Mouse (Mus musculus) heart, adult 8-10 months (tissue): Measurements from ENCODE around the gene Olfr98. TPM values are rescaled to one million over a fixed set of nuclear protein-coding genes. Genes with fewer than 3 reads are reported as not detected.

ENCODE experiments used
- total RNA-seq, 4 experiments: library from RNA; stranded (reverse); gene quantifications; 2 replicates each; pipeline ENCODE4 v1.2.4; 2022

Olfr98 gene
- total RNA-seq, 4 experiments from 2014 or later = not detected

Other genes starting within 250 kb of the Olfr98 start
- gene Mog, start 240.4 kb downstream of the Olfr98 start, total RNA-seq = not detected
- 1 to 10 TPM; 7.2 to 9.2 (median 7.4) TPM for gene Gabbr1, start 217.8 kb downstream of the Olfr98 start, total RNA-seq
- gene Olfr90, start 175.2 kb downstream of the Olfr98 start, total RNA-seq = not detected
- not detected for gene Olfr91, start 165.5 kb downstream of the Olfr98 start, total RNA-seq
- not detected for gene Olfr92, start 143.7 kb downstream of the Olfr98 start, total RNA-seq
- not detected for gene Olfr93, start 102.3 kb downstream of the Olfr98 start, total RNA-seq
- gene Ubd, start 69.9 kb downstream of the Olfr98 start, total RNA-seq = not detected
- not detected for gene Olfr94, start 62.8 kb downstream of the Olfr98 start, total RNA-seq
- gene Olfr95, start 50.6 kb downstream of the Olfr98 start, total RNA-seq = not detected
- not detected for gene Olfr96, start 43.6 kb downstream of the Olfr98 start, total RNA-seq
- not detected for gene Olfr97, start 26.4 kb downstream of the Olfr98 start, total RNA-seq
- gene H2-M3, start 6.5 kb upstream of the Olfr98 start, total RNA-seq = 1 to 10 TPM; 3.2 to 4.4 (median 3.6) TPM
- not detected for gene Olfr99, start 19.7 kb upstream of the Olfr98 start, total RNA-seq
- gene Olfr101, start 40.6 kb upstream of the Olfr98 start, total RNA-seq = not detected
- gene Olfr102, start 53.3 kb upstream of the Olfr98 start, total RNA-seq = not detected
- gene Olfr103, start 75.9 kb upstream of the Olfr98 start, total RNA-seq = not detected
- not detected for gene Olfr104-ps, start 95.8 kb upstream of the Olfr98 start, total RNA-seq
- gene Olfr105-ps, start 115.3 kb upstream of the Olfr98 start, total RNA-seq = not detected
- gene Olfr106-ps, start 126.6 kb upstream of the Olfr98 start, total RNA-seq = not detected
- gene Olfr107, start 135.5 kb upstream of the Olfr98 start, total RNA-seq = not detected
- not detected for gene Olfr108, start 181.7 kb upstream of the Olfr98 start, total RNA-seq
- gene Olfr109, start 195.2 kb upstream of the Olfr98 start, total RNA-seq = not detected
- gene H2-M2, start 219.8 kb upstream of the Olfr98 start, total RNA-seq = under 1 TPM in 1 of 4 experiments, not detected in 3; 0.20 TPM
- not detected for gene Olfr110, start 228.7 kb upstream of the Olfr98 start, total RNA-seq
- not detected for gene Olfr111, start 244.3 kb upstream of the Olfr98 start, total RNA-seq